Mouse (Mus musculus): ENCODE results near the gene Kcnn3.

The Kcnn3 gene

DNA sequence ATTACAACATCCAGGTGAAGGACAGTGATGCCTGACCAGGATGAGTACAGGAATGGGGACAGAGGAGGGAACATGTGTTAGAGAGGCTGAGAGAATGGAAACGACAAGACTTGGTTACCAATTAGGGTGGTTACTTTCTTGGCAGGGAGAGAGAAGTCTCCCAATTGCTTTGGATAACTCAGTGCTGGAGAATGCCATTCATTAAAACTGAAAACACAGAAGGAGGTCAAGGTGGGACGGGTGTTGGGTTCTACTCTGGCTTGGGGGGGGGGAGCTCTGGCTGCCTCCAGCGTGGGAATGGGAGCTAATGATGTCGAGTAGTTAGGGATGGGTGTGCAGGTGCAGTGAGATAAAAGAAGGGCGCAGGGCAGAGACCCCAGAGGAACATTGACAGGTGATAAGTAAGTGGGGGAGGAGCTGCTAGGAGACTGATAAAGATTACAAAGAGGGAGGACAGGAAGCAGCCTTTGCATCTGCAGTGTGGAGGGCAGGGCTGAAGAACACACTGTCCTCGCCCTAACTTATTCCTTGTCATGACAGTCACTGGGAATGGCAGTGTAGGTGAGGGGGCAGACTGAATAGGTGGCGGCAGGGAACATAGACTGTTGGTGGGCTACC is 49.9 kb downstream of the Kcnn3 start:
- no peak for DNase-seq

DNA sequence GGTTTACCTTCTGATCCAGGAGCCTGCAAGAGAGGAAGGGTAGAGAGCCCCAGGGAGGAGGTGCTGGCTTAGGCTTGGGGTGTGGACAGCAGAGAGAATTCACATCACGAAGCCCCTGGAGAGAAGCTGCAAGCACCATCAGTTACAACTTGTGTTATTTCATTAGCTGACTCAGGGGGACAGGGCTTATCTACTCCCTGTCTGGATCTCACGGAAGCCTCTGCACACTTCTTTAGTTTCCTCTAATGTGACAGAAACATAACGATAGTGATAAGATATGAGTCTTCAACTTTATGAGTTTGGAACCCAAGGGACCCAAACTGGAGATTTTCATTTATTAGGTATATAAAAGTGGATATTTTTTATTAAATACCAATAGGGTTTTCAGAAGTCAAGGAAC is 50.4 kb downstream of the Kcnn3 start:
- no peak for DNase-seq

DNA sequence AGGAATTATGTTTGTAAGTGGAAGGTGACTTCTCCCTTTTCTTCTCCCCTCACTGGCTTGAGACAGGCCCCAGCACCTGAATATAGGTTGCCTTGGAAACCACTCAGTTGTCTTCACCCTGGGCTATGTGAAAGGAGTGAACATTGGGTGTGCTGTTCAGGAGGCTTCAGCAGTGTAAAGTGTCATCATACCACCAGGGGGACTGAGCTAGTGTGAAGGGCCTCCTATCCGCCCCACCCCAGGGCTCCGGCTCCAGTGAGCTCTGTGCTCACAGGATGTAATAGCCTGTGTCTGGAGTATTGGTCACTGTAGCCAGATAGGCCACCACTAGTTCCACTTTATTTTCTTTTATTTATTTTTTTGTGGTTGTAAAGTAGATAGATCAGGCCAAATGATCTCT is 54.3 kb downstream of the Kcnn3 start:
- DNase-seq, result no peak

DNA sequence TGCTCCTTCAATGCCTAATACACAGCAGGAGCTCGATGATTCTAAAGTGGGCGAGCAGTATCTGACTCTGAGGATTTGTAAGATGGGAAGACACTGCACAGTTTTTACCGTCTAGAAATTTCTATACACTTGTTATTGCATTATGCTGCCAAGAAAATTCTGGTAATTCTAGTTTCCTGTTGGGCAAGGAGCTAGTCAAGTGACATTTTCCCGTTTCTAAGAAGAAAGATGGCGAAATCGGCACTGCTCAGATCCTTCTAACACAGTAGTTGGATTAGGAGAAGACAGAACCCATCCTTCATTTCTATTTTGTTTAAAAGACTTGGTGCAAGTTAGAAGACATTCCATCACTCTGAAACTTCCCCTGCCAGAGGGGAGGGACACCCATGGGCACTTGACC is 56.4 kb downstream of the Kcnn3 start:
- DNase-seq, result no peak

DNA sequence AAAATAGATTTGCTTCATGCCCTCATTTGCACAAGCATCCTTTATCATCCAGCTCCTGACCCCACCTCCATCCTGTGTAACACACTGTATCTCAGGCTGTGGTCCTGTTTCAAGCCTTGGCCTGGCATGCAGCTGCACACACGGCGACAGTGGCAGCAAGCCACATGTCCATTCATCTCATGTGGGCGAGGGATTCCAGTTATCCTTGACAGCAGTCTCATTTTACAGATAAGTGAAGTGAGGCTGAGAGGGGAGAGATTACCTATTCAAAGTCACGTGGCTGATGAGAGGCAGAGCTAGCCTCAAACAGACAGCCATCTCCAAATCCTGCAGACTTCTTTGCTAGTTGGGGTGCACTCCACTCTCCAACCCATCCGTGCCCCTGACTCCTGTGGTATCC is 57.2 kb downstream of the Kcnn3 start:
- DNase-seq, result no peak

GRCm38 (mm10) chr3:89578083-89578482 is 58.1 kb downstream of the Kcnn3 start:
- DNase-seq, result no peak

DNA sequence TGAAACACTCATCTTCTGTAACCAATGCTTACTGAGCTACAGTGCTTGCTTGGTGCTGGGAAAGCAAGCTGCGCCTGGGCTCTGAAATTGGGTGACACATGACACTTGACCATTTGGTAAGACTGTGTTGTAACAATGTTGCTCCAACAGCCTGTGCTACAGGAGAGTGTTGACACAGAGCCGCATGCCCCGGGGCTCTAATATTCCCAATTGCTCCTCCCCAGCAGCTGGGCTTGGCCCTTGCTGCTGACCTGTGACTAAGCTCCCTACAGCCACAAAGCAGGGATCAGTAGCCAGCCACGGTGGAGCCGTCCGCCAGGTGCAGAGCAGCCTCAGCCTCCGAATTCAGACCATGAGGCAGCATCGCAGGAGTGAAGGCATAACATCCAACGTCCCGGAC is 58.8 kb downstream of the Kcnn3 start:
- no peak for DNase-seq

DNA sequence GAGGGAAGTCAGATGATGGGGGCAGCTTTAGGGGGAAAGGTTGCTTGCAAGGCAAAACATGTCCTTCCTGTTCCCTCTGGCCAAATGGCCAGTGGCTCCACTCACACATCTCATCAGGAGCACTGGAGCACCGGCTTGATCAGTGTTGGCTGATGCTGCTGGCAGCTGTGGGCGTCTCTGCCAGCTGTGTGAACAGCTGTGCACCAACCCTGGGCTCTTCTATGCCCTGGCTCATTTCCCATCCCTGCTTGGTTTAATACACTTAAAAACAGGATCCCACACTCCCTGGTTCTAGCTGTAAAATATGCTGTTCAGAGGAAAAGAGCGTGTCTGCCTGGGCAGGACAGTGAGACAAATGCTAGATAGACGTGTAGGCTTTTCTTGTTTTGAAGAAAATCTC is 64.3 kb downstream of the Kcnn3 start:
- DNase-seq, result no peak

- DNase-seq, result no peak
Measured at GRCm38 (mm10) chr3:89588436-89588835, 68.5 kb downstream of the Kcnn3 start.

GRCm38 (mm10) chr3:89589321-89589720 is 69.4 kb downstream of the Kcnn3 start:
- no peak for DNase-seq

- DNase-seq, result no peak
Measured at GRCm38 (mm10) chr3:89590386-89590785, 70.4 kb downstream of the Kcnn3 start.

DNA sequence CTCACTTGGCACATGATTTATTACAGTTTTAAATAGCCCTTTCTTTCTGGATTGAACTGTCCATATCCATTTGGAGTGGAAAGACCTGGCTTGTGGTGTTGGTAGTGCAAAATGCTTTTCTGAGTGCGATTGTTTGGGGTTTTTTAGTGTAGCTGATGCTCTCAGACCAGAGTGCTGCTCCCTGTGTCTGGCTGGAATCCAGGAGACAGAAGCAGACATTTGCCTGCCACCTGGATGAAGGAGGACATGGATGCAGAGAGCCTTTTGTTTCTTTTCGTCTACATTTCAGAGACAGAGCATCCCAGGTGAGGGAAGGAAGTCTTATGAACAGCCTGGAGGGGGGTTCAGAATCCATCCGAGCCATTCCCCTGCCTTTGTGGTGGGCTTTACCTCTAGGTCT is 71.5 kb downstream of the Kcnn3 start:
- no peak for DNase-seq

GRCm38 (mm10) chr3:89592809-89593208 is 72.8 kb downstream of the Kcnn3 start:
- no peak for DNase-seq

- DNase-seq, result no peak
Measured at GRCm38 (mm10) chr3:89593524-89593923, 73.6 kb downstream of the Kcnn3 start.

- DNase-seq, result no peak
Measured at GRCm38 (mm10) chr3:89598361-89598760, 78.4 kb downstream of the Kcnn3 start.

GRCm38 (mm10) chr3:89598967-89599366 is 79.0 kb downstream of the Kcnn3 start:
- DNase-seq, result no peak

DNA sequence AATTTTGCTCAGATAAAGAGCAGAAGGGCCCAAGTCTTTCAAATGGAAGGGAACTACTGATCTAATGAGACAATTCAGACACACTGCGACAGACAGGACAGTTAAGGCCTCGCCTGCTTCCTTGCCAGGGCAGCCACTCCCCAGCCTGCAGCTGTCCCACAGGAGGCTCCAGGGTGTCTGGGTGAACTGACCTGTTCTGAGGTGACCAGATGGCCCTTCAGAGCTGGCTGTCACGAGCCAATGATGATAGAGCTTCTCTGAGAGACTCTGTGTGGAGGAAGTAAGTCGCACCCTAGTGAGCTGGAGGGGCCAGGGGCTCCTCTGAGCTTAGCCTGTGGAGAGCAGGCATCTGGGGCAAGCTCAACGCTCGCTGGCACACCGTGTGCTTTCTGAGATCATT is 81.1 kb downstream of the Kcnn3 start:
- DNase-seq, result no peak

DNA sequence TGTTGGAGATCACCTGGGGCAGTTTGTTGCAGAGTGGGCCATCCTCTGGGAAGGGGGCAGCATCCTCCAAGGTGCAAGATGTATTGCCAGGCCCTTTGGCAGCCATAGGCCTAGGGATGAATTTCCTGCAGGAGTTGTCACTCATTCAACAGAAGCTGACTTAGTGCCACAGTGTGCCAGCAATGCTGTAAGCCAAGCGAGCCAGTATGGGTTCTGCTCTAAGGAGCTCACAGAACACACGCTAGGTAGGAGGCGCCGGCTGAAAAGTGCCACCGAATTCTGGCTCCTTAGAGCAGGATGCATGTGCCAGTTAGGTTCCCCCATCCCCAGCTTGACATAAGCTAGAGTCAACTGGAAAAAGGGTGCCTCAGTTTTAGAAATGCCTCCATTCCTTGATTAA is 83.3 kb downstream of the Kcnn3 start:
- DNase-seq, result no peak

- DNase-seq, result no peak
Measured at GRCm38 (mm10) chr3:89605235-89605634, 85.3 kb downstream of the Kcnn3 start.

- no peak for DNase-seq
Measured at GRCm38 (mm10) chr3:89607327-89607726, 87.4 kb downstream of the Kcnn3 start.

DNA sequence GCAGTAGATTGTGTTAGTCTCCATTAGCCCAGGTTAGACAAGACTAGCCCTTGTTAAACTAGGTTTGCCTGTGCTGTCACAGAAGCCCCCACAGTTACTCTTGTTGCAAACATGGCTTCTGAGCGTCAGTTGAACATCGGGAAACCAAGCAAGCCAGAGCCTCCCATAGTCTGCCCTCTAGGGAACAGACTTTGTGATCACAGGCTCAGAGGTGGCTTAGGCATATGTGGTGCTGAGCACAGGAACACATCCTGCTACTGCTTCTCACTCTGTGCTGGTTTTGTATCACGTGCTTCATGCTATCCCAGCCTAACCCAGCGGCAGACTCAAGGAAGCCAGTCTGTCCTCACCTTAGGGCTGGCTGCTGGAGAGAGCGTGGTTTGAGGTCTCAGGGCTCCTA is 92.1 kb downstream of the Kcnn3 start:
- no peak for DNase-seq

DNA sequence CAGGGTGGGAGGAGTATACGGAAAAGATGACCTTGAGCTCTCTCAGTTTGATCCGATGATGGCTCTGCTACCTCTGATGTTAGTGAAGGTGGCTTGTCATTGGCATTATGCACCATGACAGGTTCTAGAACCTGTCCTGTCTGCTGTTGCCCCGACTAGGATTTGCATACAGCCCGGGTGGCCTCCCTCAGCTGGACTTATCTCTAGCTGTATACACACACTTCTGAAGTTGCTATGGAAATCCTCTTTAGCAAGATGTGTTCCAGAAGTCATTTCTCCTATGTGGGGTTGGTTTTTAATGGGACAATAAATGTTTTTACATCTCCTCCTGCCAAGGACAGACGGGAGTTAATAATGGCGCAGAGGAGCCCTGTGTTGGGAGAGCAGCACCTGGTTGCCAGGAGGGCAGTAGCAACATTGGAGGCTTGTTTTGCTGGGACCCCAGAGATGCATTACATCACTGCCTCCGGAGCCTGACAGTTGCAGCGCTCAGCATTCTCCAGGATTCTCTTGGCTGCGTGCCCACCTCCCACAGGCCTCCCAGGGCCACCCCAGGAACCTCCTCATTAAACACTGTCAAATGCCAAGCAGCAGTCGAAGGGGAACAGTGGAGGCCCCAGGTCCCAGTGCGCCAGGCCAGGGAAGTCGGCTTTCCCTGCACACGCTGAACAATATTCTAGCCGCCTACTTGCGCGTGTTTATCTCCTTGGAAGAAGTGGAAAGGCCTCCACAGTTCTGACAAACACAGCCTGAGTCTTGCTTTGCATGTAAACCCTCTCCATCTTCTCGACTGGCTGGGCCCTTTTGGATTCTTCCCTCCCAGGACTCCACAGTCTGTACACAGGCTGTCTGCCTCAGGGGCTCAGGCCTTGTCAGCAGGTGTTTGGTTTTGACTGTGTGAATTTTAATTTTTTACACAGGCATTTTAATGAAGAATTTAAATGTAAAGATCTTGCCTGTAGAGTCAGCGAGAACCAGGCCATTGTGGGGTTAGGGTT is 93.9 kb downstream of the Kcnn3 start:
- no peak for DNase-seq

GRCm38 (mm10) chr3:89616861-89617260 is 96.9 kb downstream of the Kcnn3 start:
- no peak for DNase-seq

- DNase-seq, result no peak
Measured at GRCm38 (mm10) chr3:89617360-89617759, 97.4 kb downstream of the Kcnn3 start.
